Mouse (Mus musculus): ENCODE data around the gene D17Wsu92e. TPM values are rescaled to one million over a fixed set of nuclear protein-coding genes. Genes with fewer than 3 reads are reported as not detected.

Gene D17Wsu92e
- total RNA-seq, 2 experiments from 2014 or later = 69.2 to 124 TPM

DNA sequence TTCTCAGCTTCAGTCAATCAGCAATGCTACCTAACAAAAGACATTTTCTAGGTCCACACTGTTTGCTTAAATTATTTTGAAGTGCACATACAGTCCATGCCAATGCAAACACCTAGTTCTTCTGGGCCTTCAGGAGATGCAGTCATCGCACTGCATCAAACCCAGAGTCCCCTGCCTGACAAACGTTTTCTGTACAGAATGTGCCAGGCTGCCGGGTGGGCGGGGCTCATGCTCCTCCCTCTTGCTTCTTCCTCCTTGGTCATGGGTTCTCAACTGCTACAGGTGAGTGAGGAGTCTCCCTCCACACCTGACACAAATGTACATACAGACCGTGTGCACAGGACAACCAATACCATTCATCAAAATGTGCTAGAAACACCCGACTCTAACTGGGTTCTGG, 60.3 kb downstream of the D17Wsu92e start:
- no peak for ATAC-seq (replicated peaks; ENCODE audit: low FRiP score, poor library complexity, severe bottlenecking)

DNA sequence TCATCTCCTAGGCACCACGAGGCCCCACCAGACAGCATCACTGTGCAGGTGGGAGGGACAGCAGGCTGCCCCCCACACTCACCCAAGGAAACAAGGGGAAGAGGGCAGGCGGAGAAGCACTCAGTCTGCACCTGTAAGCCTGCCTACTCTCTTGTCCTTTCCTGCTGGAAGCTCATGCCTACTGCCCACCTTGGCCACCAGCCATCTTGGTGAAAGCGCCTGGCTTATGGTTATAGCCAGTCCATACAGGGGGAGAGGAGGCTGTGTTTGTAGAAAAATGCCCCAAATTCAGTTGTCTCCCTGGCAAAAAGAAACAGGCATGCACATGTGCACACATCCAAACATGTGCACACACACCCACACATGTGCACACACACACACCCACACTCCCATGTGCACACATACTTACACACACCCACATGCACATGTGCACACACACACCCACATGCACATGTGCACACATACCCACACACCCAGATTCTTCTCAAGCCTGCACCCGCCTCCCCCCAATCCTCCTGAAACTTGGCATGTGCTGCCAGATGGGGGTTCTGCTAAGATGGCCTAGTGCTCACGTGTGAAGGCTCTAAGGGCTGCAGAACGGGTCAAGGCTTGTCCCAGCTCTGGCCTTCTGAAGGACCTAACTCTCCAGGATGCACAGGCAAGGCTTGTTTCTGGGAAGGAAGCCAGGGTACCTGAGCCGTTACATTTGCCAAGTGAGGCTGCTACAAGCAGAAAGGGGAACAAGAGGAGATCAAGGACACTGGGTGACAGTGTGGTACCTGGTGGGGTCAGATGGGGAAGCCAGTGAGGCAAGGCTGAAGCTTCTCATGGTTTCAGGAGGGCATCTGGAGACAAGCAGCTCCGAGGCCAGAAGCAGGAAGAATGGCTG, 68.9 kb downstream of the D17Wsu92e start:
- ATAC-seq (replicated peaks; ENCODE audit: low FRiP score, poor library complexity, severe bottlenecking) = no peak

DNA sequence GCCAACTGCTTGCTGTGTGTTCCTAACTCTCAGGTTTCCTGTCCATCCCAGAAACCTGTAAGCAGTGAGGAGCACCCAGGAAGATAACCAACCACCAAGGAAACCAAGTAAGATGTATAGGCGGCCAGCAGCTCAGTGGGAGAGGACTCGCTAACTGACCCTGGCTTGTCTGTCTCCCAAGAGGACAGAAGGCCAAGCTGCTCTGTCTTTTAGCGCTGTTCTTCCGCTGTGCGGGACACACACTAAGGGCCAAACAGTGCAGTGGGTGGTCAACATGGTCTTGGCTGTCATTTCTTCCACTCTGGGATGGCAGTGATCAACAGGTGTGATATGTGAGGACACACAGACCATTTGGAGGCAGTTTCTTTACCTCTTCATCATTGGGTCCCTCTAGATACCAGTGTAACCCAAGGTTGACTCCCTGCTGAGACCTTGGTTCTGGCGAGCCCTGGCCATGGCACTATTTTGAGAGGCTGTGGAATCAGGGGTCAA, 70.0 kb downstream of the D17Wsu92e start:
- no peak for ATAC-seq (replicated peaks; ENCODE audit: low FRiP score, poor library complexity, severe bottlenecking)

DNA sequence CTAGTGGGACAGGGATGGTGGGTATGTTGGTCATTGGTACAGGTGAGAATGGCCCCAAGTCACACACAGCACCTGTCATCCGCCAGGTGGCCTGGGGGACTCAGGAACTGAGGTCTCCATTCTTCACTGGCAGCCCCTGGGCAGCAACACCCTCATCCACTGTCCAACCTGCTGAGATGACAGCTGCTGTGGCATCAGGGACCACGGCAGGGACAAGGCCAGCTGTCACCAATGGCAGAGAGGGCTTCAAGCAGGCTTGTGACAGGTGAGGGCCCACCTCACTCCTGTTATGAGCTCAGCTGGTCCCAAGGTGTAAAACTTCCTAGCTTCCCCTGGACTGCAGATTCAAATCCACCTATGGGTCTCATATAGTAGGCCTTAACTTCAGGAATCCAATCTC, 72.3 kb downstream of the D17Wsu92e start:
- no peak for ATAC-seq (replicated peaks; ENCODE audit: low FRiP score, poor library complexity, severe bottlenecking)

- ATAC-seq (replicated peaks; ENCODE audit: low FRiP score, poor library complexity, severe bottlenecking) = no peak
These were observed 74.0 kb downstream of the D17Wsu92e start for GRCm38 (mm10) chr17:27746446-27746845.

- no peak for ATAC-seq (replicated peaks; ENCODE audit: low FRiP score, poor library complexity, severe bottlenecking)
These were observed 79.5 kb downstream of the D17Wsu92e start for GRCm38 (mm10) chr17:27740961-27741360.

GRCm38 (mm10) chr17:27734344-27735073, 85.9 kb downstream of the D17Wsu92e start:
- no peak for ATAC-seq (replicated peaks; ENCODE audit: low FRiP score, poor library complexity, severe bottlenecking)

- ATAC-seq (replicated peaks; ENCODE audit: low FRiP score, poor library complexity, severe bottlenecking) = no peak
These were observed 87.8 kb downstream of the D17Wsu92e start for GRCm38 (mm10) chr17:27732694-27733093.

DNA sequence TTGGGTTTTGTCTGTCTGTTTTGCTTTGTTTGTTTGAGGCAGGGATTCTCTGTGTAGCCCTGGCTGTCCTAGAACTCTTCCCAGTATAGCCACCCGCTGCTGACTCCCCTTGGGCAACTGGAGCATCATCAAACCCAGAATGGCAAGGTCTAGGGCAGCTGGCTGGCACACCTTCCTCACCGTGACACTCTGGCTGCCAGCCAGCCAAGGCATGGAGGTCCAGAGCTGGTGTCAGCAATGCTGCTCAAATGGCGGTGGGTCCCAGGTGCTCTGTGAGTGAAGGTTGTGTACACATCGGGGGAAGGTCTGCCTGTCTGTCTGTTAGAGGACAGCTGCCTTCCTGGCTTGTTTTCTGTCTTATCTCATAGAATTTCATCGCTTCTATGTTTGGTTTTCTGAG, 88.3 kb downstream of the D17Wsu92e start:
- no peak for ATAC-seq (replicated peaks; ENCODE audit: low FRiP score, poor library complexity, severe bottlenecking)

DNA sequence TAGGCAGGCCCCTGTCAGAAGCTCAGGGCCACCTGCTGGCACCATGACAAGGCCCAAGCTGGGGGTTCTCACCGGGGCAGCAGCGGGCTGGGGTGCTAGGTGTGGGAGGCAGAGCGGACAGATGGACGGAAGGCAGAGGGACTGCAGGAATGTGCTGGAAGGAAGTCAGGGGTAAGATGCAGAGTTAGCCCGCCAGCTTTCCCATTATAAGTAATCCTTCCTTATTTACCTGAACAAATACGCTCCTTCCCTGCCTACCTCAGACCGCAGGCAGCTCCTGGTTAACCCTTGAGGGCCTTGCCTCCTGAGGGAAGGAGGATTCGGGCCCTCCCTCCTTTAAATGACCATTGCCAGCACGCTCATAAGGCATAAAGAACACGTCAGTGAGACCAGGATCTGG, 91.7 kb downstream of the D17Wsu92e start, which contains the start of gene Spdef:
Gene Spdef, minus strand, starts transcription at position 186 of the 400 bp plus-strand sequence.
- no peak for ATAC-seq (replicated peaks; ENCODE audit: low FRiP score, poor library complexity, severe bottlenecking)

DNA sequence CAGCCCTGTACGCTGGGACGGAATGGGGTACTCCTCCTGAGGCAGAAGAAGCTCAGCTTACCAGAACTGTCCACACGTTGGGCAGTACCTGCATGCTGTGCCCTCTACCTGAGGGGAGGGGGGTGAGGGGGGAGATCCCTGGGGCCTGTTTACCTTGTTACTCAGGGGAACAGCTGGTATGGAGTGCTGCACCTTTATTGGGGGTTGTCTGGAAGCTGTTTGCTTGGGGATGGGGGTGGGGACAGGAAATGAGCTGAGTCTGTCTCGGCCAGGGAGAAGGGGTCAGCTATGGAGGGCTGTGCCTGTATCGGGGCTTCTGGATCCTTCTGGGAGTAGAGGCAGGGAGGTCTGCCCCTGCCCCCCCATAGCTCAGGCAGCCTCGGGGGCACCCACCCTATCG, 93.9 kb downstream of the D17Wsu92e start:
- no peak for ATAC-seq (replicated peaks; ENCODE audit: low FRiP score, poor library complexity, severe bottlenecking)

- no peak for ATAC-seq (replicated peaks; ENCODE audit: low FRiP score, poor library complexity, severe bottlenecking)
These were observed 95.0 kb downstream of the D17Wsu92e start for GRCm38 (mm10) chr17:27725412-27725811.

- no peak for ATAC-seq (replicated peaks; ENCODE audit: low FRiP score, poor library complexity, severe bottlenecking)
These were observed 95.4 kb downstream of the D17Wsu92e start for GRCm38 (mm10) chr17:27725011-27725410.

- ATAC-seq (replicated peaks; ENCODE audit: low FRiP score, poor library complexity, severe bottlenecking) = no peak
These were observed 96.1 kb downstream of the D17Wsu92e start for GRCm38 (mm10) chr17:27724327-27724726.

DNA sequence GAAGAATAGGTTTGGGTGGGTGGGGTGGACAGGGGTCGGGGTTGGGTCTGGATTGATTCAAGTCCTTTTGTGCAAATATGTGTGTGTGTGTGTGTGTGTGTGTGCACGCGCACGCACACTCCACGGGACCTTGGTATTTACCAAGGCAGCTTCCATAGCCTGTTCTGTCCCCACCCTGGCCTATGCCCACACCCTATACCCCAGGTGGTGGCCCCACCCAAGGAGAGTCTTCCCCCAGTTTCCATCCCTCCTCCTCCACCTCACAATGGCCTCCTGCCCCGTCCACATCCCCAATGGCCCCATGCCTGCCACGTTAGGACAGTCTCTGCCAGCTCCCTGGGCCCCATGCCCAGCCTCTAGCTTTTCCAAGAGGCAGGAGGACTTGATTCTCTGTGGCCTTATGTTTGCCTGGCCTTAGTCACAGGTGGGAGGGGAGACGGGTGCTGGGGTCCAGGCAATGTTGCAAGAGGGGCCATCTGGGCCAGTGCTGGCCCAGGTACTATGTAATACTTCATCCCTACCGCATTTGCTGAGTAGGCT, 99.3 kb downstream of the D17Wsu92e start:
- no peak for ATAC-seq (replicated peaks; ENCODE audit: low FRiP score, poor library complexity, severe bottlenecking)

DNA sequence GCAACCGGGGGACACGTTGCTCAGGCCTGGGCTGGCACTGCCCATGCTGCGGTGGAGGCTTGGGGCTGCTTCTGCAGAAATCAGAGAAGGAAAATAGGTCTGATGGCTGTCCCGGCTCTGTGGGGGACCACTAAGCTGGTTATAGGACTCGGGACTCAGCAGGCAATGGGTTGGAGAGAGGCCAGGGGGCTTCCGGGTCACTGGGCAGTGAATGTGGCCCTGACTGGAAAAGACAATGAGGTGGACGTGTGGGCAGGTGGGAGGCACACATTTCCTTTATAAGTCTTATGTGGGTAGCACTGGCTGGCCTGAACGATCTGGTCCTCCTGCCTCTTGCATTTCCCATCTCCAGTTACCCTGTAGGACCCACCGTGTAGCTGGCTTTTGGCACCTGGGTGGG, 100.1 kb downstream of the D17Wsu92e start:
- ATAC-seq (replicated peaks; ENCODE audit: low FRiP score, poor library complexity, severe bottlenecking) = no peak

DNA sequence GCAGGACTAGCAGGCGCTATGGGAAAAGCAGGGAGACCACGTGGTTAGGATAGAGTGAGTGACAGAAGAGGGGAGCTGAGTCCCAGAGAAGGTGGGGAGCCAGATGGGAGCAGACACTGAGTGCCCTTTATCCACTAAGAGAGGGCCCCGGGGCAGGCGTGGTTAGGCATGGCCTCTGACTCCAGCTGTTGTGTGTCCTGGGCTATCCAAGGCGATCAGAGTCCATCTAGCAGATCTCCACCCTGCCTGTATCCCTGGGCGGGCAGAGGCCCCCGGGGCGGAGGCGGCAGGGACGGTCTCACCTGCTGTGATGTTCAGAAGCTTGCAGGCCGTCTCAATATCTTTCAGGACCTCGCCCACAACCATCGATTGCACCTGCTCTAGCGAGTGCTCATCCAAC, 100.8 kb downstream of the D17Wsu92e start:
- ATAC-seq (replicated peaks; ENCODE audit: low FRiP score, poor library complexity, severe bottlenecking) = no peak

GRCm38 (mm10) chr17:27718250-27718649, 102.2 kb downstream of the D17Wsu92e start:
- no peak for ATAC-seq (replicated peaks; ENCODE audit: low FRiP score, poor library complexity, severe bottlenecking)

GRCm38 (mm10) chr17:27716804-27717203, 103.6 kb downstream of the D17Wsu92e start:
- no peak; the same call in 1 of the 2 replicates for ATAC-seq (replicated peaks; ENCODE audit: low FRiP score, poor library complexity, severe bottlenecking)

GRCm38 (mm10) chr17:27712832-27713231, 107.6 kb downstream of the D17Wsu92e start:
- ATAC-seq (replicated peaks; ENCODE audit: low FRiP score, poor library complexity, severe bottlenecking) = no peak

All from erythroid progenitor cell, adult 5-6 weeks (primary cell).